Comparison of ENCODE assay signal across 27 mouse cellular contexts in the genomic region with DNA sequence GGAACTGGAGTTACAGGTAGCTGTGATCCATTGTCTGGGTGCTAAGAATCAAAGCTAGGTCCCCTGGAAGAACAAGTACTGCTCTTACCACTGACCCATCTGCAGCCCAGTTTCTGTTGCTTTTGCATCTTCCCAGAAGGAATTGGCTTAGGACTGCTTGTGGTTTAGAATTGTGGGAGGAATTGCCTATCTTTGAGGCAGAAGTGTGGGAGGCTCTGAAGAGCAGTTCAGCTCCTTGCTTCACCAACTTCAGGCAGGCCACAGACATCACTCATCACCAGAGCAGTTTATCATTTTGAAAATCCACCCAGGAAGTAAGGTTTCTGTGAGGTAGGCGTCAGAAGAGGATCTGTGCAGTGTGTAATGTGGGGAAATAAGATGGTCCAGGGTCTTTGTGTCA. TPM values are rescaled to one million over a fixed set of nuclear protein-coding genes. Genes with fewer than 3 reads are reported as not detected.
DNase-seq lines count a peak whose midpoint lies in the region; ATAC-seq and TF ChIP-seq lines count a peak whose summit lies in the region.
"Had no signal": no experiment of that assay in that cellular context is flagged by ENCODE, and none has a peak within 500 bp of the region (broad histone marks: within the 10 kb centered on the region; RNA-seq: fewer than 3 reads in every experiment).

No protein-coding gene starts in this region.

- no peak overlapping the region for H3K27ac ChIP-seq in left cerebral cortex, adult 2 months
- H3K27ac ChIP-seq: forebrain, embryonic 10.5 days; forebrain, embryonic 13.5 days; heart, embryonic 15.5 days; hindbrain, embryonic 10.5 days; hindbrain, embryonic 13.5 days; intestine, embryonic 15.5 days had no signal

- H3K4me3 ChIP-seq in left cerebral cortex, adult 2 months = no peak overlapping the region
- H3K4me3 ChIP-seq: forebrain, embryonic 10.5 days; forebrain, embryonic 13.5 days; heart, embryonic 12.5 days; heart, embryonic 15.5 days; hindbrain, embryonic 10.5 days; hindbrain, embryonic 13.5 days; intestine, embryonic 15.5 days had no signal

- ATAC-seq in frontal cortex, adult (ENCODE audit: low TSS enrichment) = peak; percentile 93
- ATAC-seq: activated CD4-positive, CD25-positive, alpha-beta regulatory T cell, adult 4 months; forebrain, embryonic 13.5 days; forebrain, postnatal 0 days; hindbrain, embryonic 16.5 days; intestine, embryonic 15.5 days had no signal

- no peak for TF ChIP-seq CTCF in left cerebral cortex, adult 2 months (IDR thresholded peaks at IDR 0.05)

- intact Hi-C loops in left cerebral cortex, postnatal 10 days (cut with DNase I) = no loop called here
- intact Hi-C loops in left cerebral cortex, adult 2 months (cut with DNase I) = loop anchor here (5.0 kb wide), 1 partner anchor 167 kb away; no protein-coding TSS in a partner anchor

- DNase-seq in frontal cortex, postnatal 14 days (ENCODE audit: low spot score in 2 of 2) = no peak
- DNase-seq in left cerebral cortex, adult 11 months (ENCODE audit: low spot score) = peak; percentile 9
- DNase-seq in left cerebral cortex, postnatal 10 days (ENCODE audit: extremely low spot score in 1 of 2, low spot score in 2 of 2) = no peak
- DNase-seq in right cerebral cortex, adult 2 months (ENCODE audit: low spot score in 2 of 2) = peak; percentile 13 to 22
- DNase-seq in right cerebral cortex, postnatal 4 days = no peak
- DNase-seq in telencephalon, adult 2 months (ENCODE audit: low read depth, low spot score) = peak; percentile 21
- DNase-seq in left cerebral cortex, adult 2 months (ENCODE audit: extremely low spot score in 1 of 2, low spot score in 2 of 2) = no peak
- DNase-seq: adrenal gland, adult 8-10 months; adrenal gland, postnatal 25 days; B cell, adult 2 months; cerebellum, adult 18-20 months; cerebellum, adult 9-10 months; cerebellum, postnatal 14 days; forebrain, postnatal 0 days; gastrocnemius, postnatal 25 days; heart, postnatal 10 days; heart, postnatal 36 days had no signal

RNA-seq across cellular contexts. Expression of a gene that starts 49.2 kb away (rescaled TPM):
- 10 to 100 TPM; 39.7 to 44.2 TPM for total RNA-seq in left cerebral cortex, postnatal 10 days (2021)
- 10 to 100 TPM; 34.4 to 35.4 TPM for total RNA-seq in left cerebral cortex, adult 2 months (2021)

RNA-seq across cellular contexts. Expression of a gene that starts 56.9 kb away (rescaled TPM):
- 10 to 100 TPM in 1 of 2 experiments, 1 to 10 TPM in 1; 8.6 to 11.5 TPM for total RNA-seq in left cerebral cortex, postnatal 10 days (2021)
- total RNA-seq in left cerebral cortex, adult 2 months (2021) = 10 to 100 TPM; 15.2 to 18.0 TPM

RNA-seq across cellular contexts. Expression of a gene that starts 57.0 kb away (rescaled TPM):
- total RNA-seq in left cerebral cortex, postnatal 10 days (2021) = 10 to 100 TPM; 49.3 to 49.4 TPM
- 10 to 100 TPM; 44.5 to 48.6 TPM for total RNA-seq in left cerebral cortex, adult 2 months (2021)

Comparison
In these comparisons a context has a peak if more than half of its experiments do, and no peak if none do; other contexts are left out.
1. DNase-seq: peak in left cerebral cortex, adult 11 months (single experiment), right cerebral cortex, adult 2 months (2 of 2) and telencephalon, adult 2 months (single experiment); none in frontal cortex, postnatal 14 days (0 of 2), left cerebral cortex, postnatal 10 days (0 of 2), right cerebral cortex, postnatal 4 days (single experiment) and left cerebral cortex, adult 2 months (0 of 2).